Mouse (Mus musculus) bone marrow, adult 2 months (tissue): ENCODE measurements around the gene Usp36.

Source experiments
- CTCF ChIP-seq: fragments of 200-500 bp; IDR thresholded peaks from 2 replicates; pipeline ENCODE4 v1.5.1; 2011; ENCODE audit warnings: low read length, control low read depth; ENCODE audit not compliant: control insufficient read depth, insufficient read depth
- POLR2A ChIP-seq: fragments of 200-500 bp; IDR thresholded peaks from 2 replicates; pipeline ENCODE4 v1.6.1; 2011; ENCODE audit warnings: low read depth, mild to moderate bottlenecking, control low read depth, low read length, borderline replicate concordance; ENCODE audit not compliant: control insufficient read depth

DNA sequence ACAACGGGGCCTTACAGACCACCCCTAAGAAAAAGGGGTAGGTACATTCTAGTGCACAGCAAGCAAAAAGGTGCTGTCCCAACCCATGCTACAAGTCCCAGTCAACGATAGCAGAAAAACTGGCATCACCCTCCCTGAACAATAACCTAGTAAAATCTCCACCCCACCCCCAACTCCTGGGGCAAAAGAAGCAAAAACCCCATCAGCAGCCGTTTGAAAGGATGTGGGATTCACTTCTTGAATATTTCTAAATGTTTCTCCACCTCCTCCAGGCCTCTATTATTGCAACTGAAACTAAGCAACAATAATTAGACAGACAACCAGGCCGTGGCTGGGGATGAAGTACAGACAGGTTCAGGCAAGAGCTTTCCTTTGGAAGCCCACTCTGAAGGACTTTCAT, 49.7 kb downstream of the Usp36 start:
- TF ChIP-seq POLR2A (no peak), CTCF (no peak)
